Comparison of ENCODE assay signal across 35 mouse cellular contexts in genomic region chr17:58351310-58351709, GRCm38 (mm10).
"Had no signal": no experiment of that assay in that cellular context is flagged by ENCODE, and none has a peak within 500 bp of the region (broad histone marks: within the 10 kb centered on the region; RNA-seq: fewer than 3 reads in every experiment).

No protein-coding gene starts in this region.

- H3K9me3 ChIP-seq: heart, embryonic 10.5 days; heart, embryonic 12.5 days; heart, embryonic 13.5 days; heart, embryonic 15.5 days; hindbrain, embryonic 10.5 days; hindbrain, embryonic 13.5 days; hindbrain, embryonic 15.5 days; intestine, embryonic 15.5 days; kidney, embryonic 15.5 days had no signal

- ATAC-seq: hindbrain, embryonic 16.5 days; hindbrain, postnatal 0 days; inflammation-experienced regulatory T-cells, adult 6 months; intestine, embryonic 15.5 days; intestine, embryonic 16.5 days; intestine, postnatal 0 days had no signal

- H3K4me3 ChIP-seq: heart, embryonic 10.5 days; heart, embryonic 12.5 days; heart, embryonic 13.5 days; heart, embryonic 15.5 days; hindbrain, embryonic 10.5 days; hindbrain, embryonic 13.5 days; hindbrain, embryonic 15.5 days; intestine, embryonic 15.5 days; kidney, embryonic 15.5 days; layer of hippocampus, adult 2 months; left cerebral cortex, adult 2 months had no signal

- H3K27me3 ChIP-seq: heart, embryonic 12.5 days; heart, embryonic 13.5 days; heart, embryonic 15.5 days; hindbrain, embryonic 13.5 days; hindbrain, embryonic 15.5 days; intestine, embryonic 15.5 days; kidney, embryonic 15.5 days had no signal

- H3K4me2 ChIP-seq: heart, embryonic 11.5 days; heart, embryonic 12.5 days; heart, embryonic 13.5 days; heart, embryonic 15.5 days; hindbrain, embryonic 13.5 days; hindbrain, embryonic 14.5 days; hindbrain, embryonic 15.5 days; intestine, embryonic 15.5 days; kidney, embryonic 15.5 days had no signal

- H3K27ac ChIP-seq: heart, embryonic 10.5 days; heart, embryonic 13.5 days; heart, embryonic 15.5 days; hindbrain, embryonic 10.5 days; hindbrain, embryonic 13.5 days; hindbrain, embryonic 14.5 days; hindbrain, embryonic 15.5 days; hindbrain, postnatal 0 days; intestine, embryonic 15.5 days; kidney, embryonic 15.5 days; kidney, postnatal 0 days; layer of hippocampus, adult 2 months; left cerebral cortex, adult 2 months had no signal

- H3K4me1 ChIP-seq: heart, embryonic 10.5 days; heart, embryonic 12.5 days; heart, embryonic 13.5 days; heart, embryonic 15.5 days; hindbrain, embryonic 10.5 days; hindbrain, embryonic 13.5 days; hindbrain, embryonic 15.5 days; intestine, embryonic 15.5 days; kidney, embryonic 15.5 days had no signal

- H3K9ac ChIP-seq: heart, embryonic 12.5 days; heart, embryonic 13.5 days; heart, embryonic 15.5 days; hindbrain, embryonic 13.5 days; hindbrain, embryonic 14.5 days; hindbrain, embryonic 15.5 days; intestine, embryonic 15.5 days; kidney, embryonic 15.5 days had no signal

- H3K36me3 ChIP-seq: heart, embryonic 10.5 days; heart, embryonic 12.5 days; heart, embryonic 13.5 days; heart, embryonic 15.5 days; hindbrain, embryonic 10.5 days; hindbrain, embryonic 13.5 days; hindbrain, embryonic 15.5 days; intestine, embryonic 15.5 days; kidney, embryonic 15.5 days had no signal

- DNase-seq: heart, postnatal 10 days; heart, postnatal 14 days; heart, postnatal 36 days; heart, postnatal 4 days; kidney, adult 11 months; kidney, adult 18-20 months; kidney, adult 2 months; kidney, adult 8-10 months; kidney, adult 9 months; kidney, postnatal 10 days; kidney, postnatal 14 days; kidney, postnatal 25 days; kidney, postnatal 36 days; kidney, postnatal 4 days; layer of hippocampus, adult 9-11 months; layer of hippocampus, postnatal 36 days had no signal
